ENCODE assay signal across 10 mouse cellular contexts in the genomic region with DNA sequence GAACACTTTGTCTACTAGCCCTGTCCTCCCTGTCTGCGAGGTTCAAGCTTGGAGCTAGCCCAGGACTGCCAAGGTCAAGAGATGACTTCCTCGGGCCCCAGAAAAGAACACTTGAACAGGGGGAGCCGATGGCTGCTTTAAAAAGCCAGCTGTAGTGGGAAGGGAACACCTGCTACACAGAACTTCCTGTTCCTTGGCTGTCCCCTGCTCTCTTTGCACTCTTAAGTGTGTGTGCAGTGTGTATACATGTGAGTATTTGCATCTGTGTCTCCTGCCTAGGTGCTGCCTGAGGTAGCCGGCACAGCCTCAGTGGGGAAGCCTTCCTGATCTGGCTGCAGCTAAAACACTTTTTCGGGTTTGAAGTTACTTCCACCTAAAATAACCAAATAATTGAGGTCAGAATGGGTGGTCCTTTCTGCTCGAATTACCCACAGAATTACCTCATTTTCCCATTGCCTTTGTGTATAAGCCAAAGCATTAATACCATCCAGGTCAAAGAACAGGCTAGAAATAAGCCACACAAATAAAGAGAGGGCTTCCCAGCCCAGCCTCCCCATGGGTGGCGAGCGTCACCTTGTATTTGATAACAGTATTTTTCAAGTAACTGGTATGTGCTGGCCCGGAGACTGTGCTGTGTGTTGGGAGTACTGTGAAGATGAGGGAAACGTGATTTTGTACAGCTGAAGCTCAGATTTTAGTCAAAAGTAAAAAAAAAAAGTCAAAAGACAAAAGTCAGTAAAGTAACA.
DNase-seq lines count a peak whose midpoint lies in the region; ATAC-seq lines count a peak whose summit lies in the region.
"Had no signal": no experiment of that assay in that cellular context is flagged by ENCODE, and none has a peak within 500 bp of the region (broad histone marks: within the 10 kb centered on the region; RNA-seq: fewer than 3 reads in every experiment).

No protein-coding gene starts in this region.

- no peak overlapping the region for H3K27ac ChIP-seq in intestine, embryonic 16.5 days (ENCODE audit: low read length)
- no peak overlapping the region for H3K27ac ChIP-seq in midbrain, embryonic 11.5 days (ENCODE audit: low read depth, low read length)
- H3K27ac ChIP-seq: embryonic facial prominence, embryonic 15.5 days; hindbrain, embryonic 13.5 days had no signal

- H3K27me3 ChIP-seq in intestine, embryonic 16.5 days (replicated peaks; ENCODE audit: control insufficient read depth, insufficient read depth, low read length) = no peaks in the 10 kb centered on the region
- H3K27me3 ChIP-seq in midbrain, embryonic 11.5 days (ENCODE audit: control insufficient read depth, insufficient read depth, low read length) = no peaks in the 10 kb centered on the region
- H3K27me3 ChIP-seq: embryonic facial prominence, embryonic 15.5 days; hindbrain, embryonic 13.5 days had no signal

- peak; percentile 93 for DNase-seq in heart, adult 11 months
- DNase-seq in heart, postnatal 25 days (ENCODE audit: low spot score) = no peak
- peak; percentile 41 to 55 for DNase-seq in spleen, postnatal 36 days (ENCODE audit: low spot score in 2 of 2)
- no peak for DNase-seq in spleen, adult 12 weeks (ENCODE audit: low spot score)
- DNase-seq in thymus, postnatal 36 days = peak; percentile 60 to 76
- DNase-seq in midbrain, embryonic 11.5 days (ENCODE audit: low spot score, missing footprints) = no peak
- DNase-seq in layer of hippocampus, adult 9-10 months (ENCODE audit: low spot score) = no peak

- H3K36me3 ChIP-seq in intestine, embryonic 16.5 days (ENCODE audit: control insufficient read depth, insufficient read depth, low read length) = no peaks in the 10 kb centered on the region
- no peaks in the 10 kb centered on the region for H3K36me3 ChIP-seq in midbrain, embryonic 11.5 days (ENCODE audit: control insufficient read depth, insufficient read depth, low read length)
- H3K36me3 ChIP-seq: embryonic facial prominence, embryonic 15.5 days; hindbrain, embryonic 13.5 days had no signal

- intact Hi-C loops in heart, postnatal 25 days (cut with DNase I) = loop anchor here (5.0 to 10.0 kb wide), 3 partner anchors 44 to 271 kb away; a partner anchor contains a TSS

- ATAC-seq in intestine, embryonic 16.5 days = peak; percentile 56; the same call in 1 of the 2 replicates
- no peak for ATAC-seq in midbrain, embryonic 11.5 days (ENCODE audit: low FRiP score)

- WGBS in intestine, embryonic 16.5 days = 55% methylated on average over 10 of the region's 10 CpGs
- WGBS in midbrain, embryonic 11.5 days = 73% methylated on average over 10 of the region's 10 CpGs

- H3K4me1 ChIP-seq in intestine, embryonic 16.5 days (ENCODE audit: control insufficient read depth, insufficient read depth, low read length) = peaks cover 12% of the 10 kb centered on the region
- no peaks in the 10 kb centered on the region for H3K4me1 ChIP-seq in midbrain, embryonic 11.5 days (ENCODE audit: control insufficient read depth, insufficient read depth, low read length)

- no peak overlapping the region for H3K4me2 ChIP-seq in intestine, embryonic 16.5 days (ENCODE audit: low read depth, low read length)
- H3K4me2 ChIP-seq in midbrain, embryonic 11.5 days = no peak overlapping the region
- H3K4me2 ChIP-seq: embryonic facial prominence, embryonic 15.5 days; hindbrain, embryonic 13.5 days had no signal

- no peak overlapping the region for H3K9ac ChIP-seq in intestine, embryonic 16.5 days (ENCODE audit: low read depth, low read length)
- H3K9ac ChIP-seq in midbrain, embryonic 11.5 days (ENCODE audit: low read length) = no peak overlapping the region
- H3K9ac ChIP-seq: embryonic facial prominence, embryonic 15.5 days; hindbrain, embryonic 13.5 days had no signal

- H3K4me3 ChIP-seq in intestine, embryonic 16.5 days (ENCODE audit: low read length) = no peak overlapping the region
- no peak overlapping the region for H3K4me3 ChIP-seq in midbrain, embryonic 11.5 days (ENCODE audit: low read depth, low read length)
- H3K4me3 ChIP-seq: embryonic facial prominence, embryonic 15.5 days; hindbrain, embryonic 13.5 days had no signal

- H3K9me3 ChIP-seq in intestine, embryonic 16.5 days (ENCODE audit: control insufficient read depth, low read length) = no peaks in the 10 kb centered on the region
- no peaks in the 10 kb centered on the region for H3K9me3 ChIP-seq in midbrain, embryonic 11.5 days (ENCODE audit: control insufficient read depth, low read length)
- H3K9me3 ChIP-seq: embryonic facial prominence, embryonic 15.5 days; hindbrain, embryonic 13.5 days had no signal

Comparison
In these comparisons a context has a peak if more than half of its experiments do, and no peak if none do; other contexts are left out.
1. DNase-seq: peak in heart, adult 11 months (single experiment), spleen, postnatal 36 days (2 of 2) and thymus, postnatal 36 days (2 of 2); none in heart, postnatal 25 days (single experiment), spleen, adult 12 weeks (single experiment), midbrain, embryonic 11.5 days (single experiment) and layer of hippocampus, adult 9-10 months (single experiment).